Mouse (Mus musculus): ENCODE measurements around the gene Sec24d. TPM values are rescaled to one million over a fixed set of nuclear protein-coding genes. Genes with fewer than 3 reads are reported as not detected.

Sec24d gene
- polyA plus RNA-seq, 1 experiment, result 17.2 TPM

- Histone ChIP-seq H3K27me3 (ENCODE audit: control insufficient read depth, insufficient read depth, low read length) (no peaks in the 10 kb centered on the region), H3K4me3 (ENCODE audit: extremely low read depth, insufficient read depth, insufficient read length) (no peak overlapping the region), H3K4me1 (ENCODE audit: control insufficient read depth, insufficient read depth, insufficient read length) (no peaks in the 10 kb centered on the region), H3K27ac (ENCODE audit: insufficient read depth, low read length) (no peak overlapping the region), H3K36me3 (ENCODE audit: control insufficient read depth, insufficient read depth, low read length) (no peaks in the 10 kb centered on the region; the same call in 1 of the 2 replicates)
- 88% methylated on average over 11 of the region's 11 CpGs for WGBS
- no peak for DNase-seq (ENCODE audit: low read depth in 1 of 2, low spot score in 2 of 2)
- TF ChIP-seq POLR2A (IDR thresholded peaks at IDR 0.05; ENCODE audit: low read depth, low read length) (no peak), CTCF (IDR thresholded peaks at IDR 0.05; ENCODE audit: extremely low read depth, insufficient read depth, insufficient read length, insufficient replicate concordance) (no peak)
Observed at GRCm38 (mm10) chr3:123296654-123297053, 29.4 kb downstream of the Sec24d start.

GRCm38 (mm10) chr3:123298283-123298682 lies 31.0 kb downstream of the Sec24d start:
- Histone ChIP-seq H3K27ac (ENCODE audit: insufficient read depth, low read length) (no peak overlapping the region), H3K36me3 (ENCODE audit: control insufficient read depth, insufficient read depth, low read length) (no peaks in the 10 kb centered on the region; the same call in 1 of the 2 replicates), H3K4me3 (ENCODE audit: extremely low read depth, insufficient read depth, insufficient read length) (no peak overlapping the region), H3K4me1 (ENCODE audit: control insufficient read depth, insufficient read depth, insufficient read length) (no peaks in the 10 kb centered on the region), H3K27me3 (ENCODE audit: control insufficient read depth, insufficient read depth, low read length) (no peaks in the 10 kb centered on the region)
- TF ChIP-seq POLR2A (IDR thresholded peaks at IDR 0.05; ENCODE audit: low read depth, low read length) (no peak), CTCF (IDR thresholded peaks at IDR 0.05; ENCODE audit: extremely low read depth, insufficient read depth, insufficient read length, insufficient replicate concordance) (no peak)
- 91% methylated on average over 9 of the region's 9 CpGs for WGBS
- DNase-seq (ENCODE audit: low read depth in 1 of 2, low spot score in 2 of 2), result no peak

- no peaks in the 10 kb centered on the region for H3K4me1 ChIP-seq (ENCODE audit: control insufficient read depth, insufficient read depth, insufficient read length)
- 94% methylated on average over 2 of the region's 2 CpGs for WGBS
- H3K27ac ChIP-seq (ENCODE audit: insufficient read depth, low read length), result no peak overlapping the region
- no peaks in the 10 kb centered on the region for H3K27me3 ChIP-seq (ENCODE audit: control insufficient read depth, insufficient read depth, low read length)
- TF ChIP-seq CTCF (IDR thresholded peaks at IDR 0.05; ENCODE audit: extremely low read depth, insufficient read depth, insufficient read length, insufficient replicate concordance) (no peak), POLR2A (IDR thresholded peaks at IDR 0.05; ENCODE audit: low read depth, low read length) (no peak)
- H3K36me3 ChIP-seq (ENCODE audit: control insufficient read depth, insufficient read depth, low read length), result no peaks in the 10 kb centered on the region; the same call in 1 of the 2 replicates
- H3K4me3 ChIP-seq (ENCODE audit: extremely low read depth, insufficient read depth, insufficient read length), result no peak overlapping the region
- no peak for DNase-seq (ENCODE audit: low read depth in 1 of 2, low spot score in 2 of 2)
Observed at GRCm38 (mm10) chr3:123301521-123301920, 34.3 kb downstream of the Sec24d start.

GRCm38 (mm10) chr3:123305611-123306010 lies 38.4 kb downstream of the Sec24d start:
- no peak overlapping the region for H3K4me3 ChIP-seq (ENCODE audit: extremely low read depth, insufficient read depth, insufficient read length)
- WGBS, result 95% methylated on average over 15 of the region's 15 CpGs
- H3K27me3 ChIP-seq (ENCODE audit: control insufficient read depth, insufficient read depth, low read length), result no peaks in the 10 kb centered on the region
- TF ChIP-seq CTCF (IDR thresholded peaks at IDR 0.05; ENCODE audit: extremely low read depth, insufficient read depth, insufficient read length, insufficient replicate concordance) (no peak), POLR2A (IDR thresholded peaks at IDR 0.05; ENCODE audit: low read depth, low read length) (no peak)
- H3K4me1 ChIP-seq (ENCODE audit: control insufficient read depth, insufficient read depth, insufficient read length), result no peaks in the 10 kb centered on the region
- H3K27ac ChIP-seq (ENCODE audit: insufficient read depth, low read length), result no peak overlapping the region
- H3K36me3 ChIP-seq (ENCODE audit: control insufficient read depth, insufficient read depth, low read length), result no peaks in the 10 kb centered on the region
- no peak for DNase-seq (ENCODE audit: low read depth in 1 of 2, low spot score in 2 of 2)

GRCm38 (mm10) chr3:123307446-123307845 lies 40.2 kb downstream of the Sec24d start:
- H3K27ac ChIP-seq (ENCODE audit: insufficient read depth, low read length), result no peak overlapping the region
- 93% methylated on average over 6 of the region's 6 CpGs for WGBS
- H3K4me3 ChIP-seq (ENCODE audit: extremely low read depth, insufficient read depth, insufficient read length), result no peak overlapping the region
- no peaks in the 10 kb centered on the region for H3K36me3 ChIP-seq (ENCODE audit: control insufficient read depth, insufficient read depth, low read length)
- H3K27me3 ChIP-seq (ENCODE audit: control insufficient read depth, insufficient read depth, low read length), result no peaks in the 10 kb centered on the region
- no peaks in the 10 kb centered on the region for H3K4me1 ChIP-seq (ENCODE audit: control insufficient read depth, insufficient read depth, insufficient read length)
- no peak for TF ChIP-seq CTCF (IDR thresholded peaks at IDR 0.05; ENCODE audit: extremely low read depth, insufficient read depth, insufficient read length, insufficient replicate concordance)
- no peak for TF ChIP-seq POLR2A (IDR thresholded peaks at IDR 0.05; ENCODE audit: low read depth, low read length)
- DNase-seq (ENCODE audit: low read depth in 1 of 2, low spot score in 2 of 2), result no peak

- WGBS, result 82% methylated on average over 6 of the region's 6 CpGs
- Histone ChIP-seq H3K4me1 (ENCODE audit: control insufficient read depth, insufficient read depth, insufficient read length) (no peaks in the 10 kb centered on the region), H3K36me3 (ENCODE audit: control insufficient read depth, insufficient read depth, low read length) (no peaks in the 10 kb centered on the region), H3K27ac (ENCODE audit: insufficient read depth, low read length) (no peak overlapping the region), H3K4me3 (ENCODE audit: extremely low read depth, insufficient read depth, insufficient read length) (no peak overlapping the region), H3K27me3 (ENCODE audit: control insufficient read depth, insufficient read depth, low read length) (no peaks in the 10 kb centered on the region)
- DNase-seq (ENCODE audit: low read depth in 1 of 2, low spot score in 2 of 2), result no peak
- TF ChIP-seq CTCF (IDR thresholded peaks at IDR 0.05; ENCODE audit: extremely low read depth, insufficient read depth, insufficient read length, insufficient replicate concordance) (no peak), POLR2A (IDR thresholded peaks at IDR 0.05; ENCODE audit: low read depth, low read length) (no peak)
Observed at GRCm38 (mm10) chr3:123309141-123309540, 41.9 kb downstream of the Sec24d start.

GRCm38 (mm10) chr3:123312477-123313062 lies 45.3 kb downstream of the Sec24d start:
- TF ChIP-seq CTCF (IDR thresholded peaks at IDR 0.05; ENCODE audit: extremely low read depth, insufficient read depth, insufficient read length, insufficient replicate concordance), result no peak
- no peak for TF ChIP-seq POLR2A (IDR thresholded peaks at IDR 0.05; ENCODE audit: low read depth, low read length)
- no peak overlapping the region for H3K27ac ChIP-seq (ENCODE audit: insufficient read depth, low read length)
- H3K4me1 ChIP-seq (ENCODE audit: control insufficient read depth, insufficient read depth, insufficient read length), result no peaks in the 10 kb centered on the region
- no peaks in the 10 kb centered on the region for H3K36me3 ChIP-seq (ENCODE audit: control insufficient read depth, insufficient read depth, low read length)
- no peaks in the 10 kb centered on the region for H3K27me3 ChIP-seq (ENCODE audit: control insufficient read depth, insufficient read depth, low read length)
- DNase-seq (ENCODE audit: low read depth in 1 of 2, low spot score in 2 of 2), result no peak
- WGBS, result 88% methylated on average over 9 of the region's 9 CpGs
- no peak overlapping the region for H3K4me3 ChIP-seq (ENCODE audit: extremely low read depth, insufficient read depth, insufficient read length)
